Mouse (Mus musculus): ENCODE data around the gene Dact2.

DNA sequence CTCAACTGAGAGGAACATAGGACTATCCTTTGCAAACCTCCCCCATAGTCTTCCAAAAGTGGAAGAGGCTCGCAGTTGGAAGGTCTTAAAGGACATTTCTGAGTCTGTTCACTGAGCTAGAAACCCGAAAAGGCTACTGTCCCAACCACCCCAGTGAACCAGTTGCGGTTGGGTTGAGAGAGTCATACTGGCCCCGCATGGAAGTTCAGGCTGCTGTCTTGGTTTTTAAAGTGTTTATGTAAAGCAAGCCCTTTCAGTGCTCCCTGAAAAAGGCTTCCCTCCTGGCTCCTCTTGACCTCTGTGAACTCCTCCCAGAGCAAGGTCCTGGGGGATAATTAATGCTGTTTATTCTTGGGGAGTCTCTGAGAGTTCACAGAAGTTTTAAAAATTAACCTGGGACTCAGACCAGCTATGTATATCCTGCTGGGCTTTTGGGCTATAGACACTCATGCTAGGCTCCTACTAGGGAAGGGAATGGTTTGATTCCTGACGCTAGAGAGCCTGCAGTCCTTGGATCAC lies 33.1 kb downstream of the Dact2 start:
- no peak for TF ChIP-seq POLR2A (IDR thresholded peaks at IDR 0.05; ENCODE audit: control insufficient read depth, low read depth, low read length)
- no peak for TF ChIP-seq CTCF (IDR thresholded peaks at IDR 0.05; ENCODE audit: control insufficient read depth, insufficient read depth, insufficient replicate concordance, low read depth, low read length)
